Mouse (Mus musculus) kidney, embryonic 15.5 days (tissue): ENCODE measurements around the gene Pkp3. TPM values are rescaled to one million over a fixed set of nuclear protein-coding genes. Genes with fewer than 3 reads are reported as not detected.
A peak's percentile ranks its signal among the peaks of the same experiment; 100 is the strongest.

ENCODE experiments used
- ATAC-seq: fragments of 200-750 bp; cut with Nextera tagmentation; replicated peaks from 2 replicates; pipeline ENCODE4 v1.8.0; 2017; ENCODE audit warnings: moderate TSS enrichment; ENCODE audit not compliant: low FRiP score
- H3K27ac ChIP-seq: fragments of 300-500 bp; sonication (generic); 2 replicates; pipeline ENCODE4 v1.5.1; 2015; ENCODE audit warnings: mild to moderate bottlenecking, inconsistent platforms
- H3K27me3 ChIP-seq: fragments of 300-500 bp; sonication (generic); 2 replicates; pipeline ENCODE4 v1.6.1; 2015; ENCODE audit warnings: inconsistent platforms
- H3K36me3 ChIP-seq: fragments of 300-500 bp; sonication (generic); 2 replicates; pipeline ENCODE4 v1.6.1; 2015; ENCODE audit warnings: inconsistent platforms
- H3K4me1 ChIP-seq: fragments of 300-500 bp; sonication (generic); 2 replicates; pipeline ENCODE4 v1.6.1; 2015; ENCODE audit warnings: inconsistent platforms
- H3K4me2 ChIP-seq: fragments of 300-500 bp; sonication (generic); 2 replicates; pipeline ENCODE4 v1.6.1; 2015; ENCODE audit warnings: moderate library complexity, mild to moderate bottlenecking, inconsistent platforms
- H3K4me3 ChIP-seq: fragments of 300-500 bp; sonication (generic); replicated peaks from 2 replicates; pipeline ENCODE4 v1.5.1; 2015; ENCODE audit warnings: mild to moderate bottlenecking, inconsistent platforms
- H3K9ac ChIP-seq: fragments of 300-500 bp; sonication (generic); 2 replicates; pipeline ENCODE4 v1.6.1; 2015; ENCODE audit warnings: mild to moderate bottlenecking, inconsistent platforms
- H3K9me3 ChIP-seq: fragments of 300-500 bp; sonication (generic); replicated peaks from 2 replicates; pipeline ENCODE4 v1.6.1; 2016; ENCODE audit warnings: inconsistent platforms
- WGBS: fragments of 180-500 bp; shearing (Covaris S2); methylation state at CpG from one replicate; pipeline ENCODE4 v1.1.7; 2015; ENCODE audit warnings: mixed read lengths; 5-methylcytosine and 5-hydroxymethylcytosine counted together
- polyA plus RNA-seq: library from polyadenylated mRNA; unstranded; fragments of >200 nt; fragmentation: Nextera tagmentation; extraction: Ambion mirVana; gene quantifications from 2 replicates; pipeline ENCODE4 v1.2.1, GENCODE M21; 2015

The Pkp3 gene
- polyA plus RNA-seq, 1 experiment from 2014 or later, result 7.9 TPM

GRCm38 (mm10) chr7:141103161-141103560 is 25.1 kb downstream of the Pkp3 start:
- 67% methylated on average over 3 of the region's 3 CpGs for WGBS
- H3K4me2 ChIP-seq, result no peak overlapping the region
- H3K9me3 ChIP-seq, result no peaks in the 10 kb centered on the region
- no peak overlapping the region for H3K27ac ChIP-seq
- H3K4me1 ChIP-seq, result peaks cover 12% of the 10 kb centered on the region
- no peaks in the 10 kb centered on the region for H3K36me3 ChIP-seq
- H3K27me3 ChIP-seq, result peaks cover 29% of the 10 kb centered on the region
- ATAC-seq, result no peak
- no peak overlapping the region for H3K4me3 ChIP-seq
- no peak overlapping the region for H3K9ac ChIP-seq

GRCm38 (mm10) chr7:141115874-141116273 is 37.9 kb downstream of the Pkp3 start:
- no peaks in the 10 kb centered on the region for H3K9me3 ChIP-seq
- ATAC-seq, result no peak
- H3K4me2 ChIP-seq, result no peak overlapping the region
- 0 out of 2 replicates have a peak, but pooled peaks cover 4% of the 10 kb centered on the region for H3K27me3 ChIP-seq
- H3K36me3 ChIP-seq, result no peaks in the 10 kb centered on the region
- H3K27ac ChIP-seq, result no peak overlapping the region
- H3K9ac ChIP-seq, result no peak overlapping the region
- 84% methylated on average over 9 of the region's 9 CpGs for WGBS
- no peak overlapping the region for H3K4me3 ChIP-seq
- 0 out of 2 replicates have a peak, but pooled peaks cover 2% of the 10 kb centered on the region for H3K4me1 ChIP-seq

GRCm38 (mm10) chr7:141117636-141118035 is 39.6 kb downstream of the Pkp3 start, which contains the start of gene Ano9:
TSS of gene Ano9 (minus strand) at chr7:141117806.
- WGBS, result 13% methylated on average over 9 of the region's 9 CpGs
- Histone ChIP-seq H3K4me1 (peaks cover 8% of the 10 kb centered on the region), H3K9me3 (no peaks in the 10 kb centered on the region)

GRCm38 (mm10) chr7:141119487-141119886 is 41.5 kb downstream of the Pkp3 start:
- Histone ChIP-seq H3K4me3 (no peak overlapping the region), H3K9ac (no peak overlapping the region), H3K4me2 (no peak overlapping the region), H3K27ac (no peak overlapping the region), H3K27me3 (0 out of 2 replicates have a peak, but pooled peaks cover 4% of the 10 kb centered on the region), H3K36me3 (no peaks in the 10 kb centered on the region), H3K4me1 (peaks cover 14% of the 10 kb centered on the region), H3K9me3 (no peaks in the 10 kb centered on the region)
- 73% methylated on average over 3 of the region's 3 CpGs for WGBS
- ATAC-seq, result no peak

More at GRCm38 (mm10) chr7:141117636-141118035, 39.6 kb downstream of the Pkp3 start, which contains the start of gene Ano9:
- Histone ChIP-seq H3K4me3 (peak within 1 kb of the TSS; percentile 21), H3K4me2 (peak within 1 kb of the TSS; percentile 50), H3K27me3 (0 out of 2 replicates have a peak, but pooled peaks cover 4% of the 10 kb centered on the region), H3K9ac (peak within 1 kb of the TSS; percentile 25), H3K27ac (no peak within 1 kb of the TSS), H3K36me3 (no peaks in the 10 kb centered on the region)
- ATAC-seq, result peak; percentile 53

GRCm38 (mm10) chr7:141120605-141121004 is 42.6 kb downstream of the Pkp3 start:
- Histone ChIP-seq H3K9ac (no peak overlapping the region), H3K27ac (0 out of 2 replicates have a peak overlapping the region, but pooled peaks have one; percentile 22), H3K4me1 (peaks cover 14% of the 10 kb centered on the region), H3K9me3 (no peaks in the 10 kb centered on the region), H3K36me3 (no peaks in the 10 kb centered on the region), H3K4me3 (no peak overlapping the region), H3K27me3 (0 out of 2 replicates have a peak, but pooled peaks cover 4% of the 10 kb centered on the region), H3K4me2 (no peak overlapping the region)
- 76% methylated on average over 3 of the region's 3 CpGs for WGBS
- ATAC-seq, result no peak

- ATAC-seq, result no peak
- Histone ChIP-seq H3K27ac (0 out of 2 replicates have a peak overlapping the region, but pooled peaks have one; percentile 22), H3K9ac (no peak overlapping the region), H3K4me3 (no peak overlapping the region), H3K4me2 (no peak overlapping the region), H3K36me3 (no peaks in the 10 kb centered on the region), H3K4me1 (peaks cover 14% of the 10 kb centered on the region), H3K27me3 (0 out of 2 replicates have a peak, but pooled peaks cover 4% of the 10 kb centered on the region), H3K9me3 (no peaks in the 10 kb centered on the region)
- WGBS, result 77% methylated on average over 5 of the region's 5 CpGs
Observed at GRCm38 (mm10) chr7:141121051-141121531, 43.1 kb downstream of the Pkp3 start.

- Histone ChIP-seq H3K27me3 (0 out of 2 replicates have a peak, but pooled peaks cover 4% of the 10 kb centered on the region), H3K4me1 (peaks cover 14% of the 10 kb centered on the region), H3K4me2 (peak within 1 kb of the TSS; percentile 76), H3K4me3 (peak within 1 kb of the TSS; percentile 57), H3K27ac (peak within 1 kb of the TSS; percentile 92), H3K9me3 (no peaks in the 10 kb centered on the region), H3K36me3 (no peaks in the 10 kb centered on the region), H3K9ac (peak within 1 kb of the TSS; percentile 69)
- WGBS, result 44% methylated on average over 14 of the region's 14 CpGs
- ATAC-seq, result no peak
Observed at GRCm38 (mm10) chr7:141122245-141122644, 44.2 kb downstream of the Pkp3 start, which contains the start of gene Ptdss2. TSS of gene Ptdss2 (plus strand) at chr7:141122382.

- H3K27ac ChIP-seq, result peak overlapping the region; percentile 92
- peak; percentile 99 for ATAC-seq
- H3K4me1 ChIP-seq, result peaks cover 14% of the 10 kb centered on the region
- H3K9ac ChIP-seq, result peak overlapping the region; percentile 69
- no peaks in the 10 kb centered on the region for H3K27me3 ChIP-seq
- no peaks in the 10 kb centered on the region for H3K9me3 ChIP-seq
- no peaks in the 10 kb centered on the region for H3K36me3 ChIP-seq
- WGBS, result 1% methylated on average over 29 of the region's 29 CpGs
- H3K4me3 ChIP-seq, result peak overlapping the region; percentile 57
- H3K4me2 ChIP-seq, result peak overlapping the region; percentile 76
Observed at GRCm38 (mm10) chr7:141122689-141123516, 44.9 kb downstream of the Pkp3 start.

- H3K36me3 ChIP-seq, result no peaks in the 10 kb centered on the region
- H3K4me1 ChIP-seq, result peaks cover 12% of the 10 kb centered on the region
- H3K27ac ChIP-seq, result peak overlapping the region; percentile 92
- peak overlapping the region; percentile 57 for H3K4me3 ChIP-seq
- WGBS, result 1% methylated on average over 15 of the region's 15 CpGs
- H3K9me3 ChIP-seq, result no peaks in the 10 kb centered on the region
- H3K4me2 ChIP-seq, result peak overlapping the region; percentile 76
- H3K27me3 ChIP-seq, result no peaks in the 10 kb centered on the region
- H3K9ac ChIP-seq, result peak overlapping the region; percentile 69
- no peak for ATAC-seq
Observed at GRCm38 (mm10) chr7:141123517-141123856, 45.5 kb downstream of the Pkp3 start.

- Histone ChIP-seq H3K27me3 (no peaks in the 10 kb centered on the region), H3K4me3 (peak overlapping the region; percentile 97), H3K9ac (peak overlapping the region; percentile 94), H3K4me2 (peak overlapping the region; percentile 71), H3K27ac (peak overlapping the region; percentile 81), H3K36me3 (peaks cover 16% of the 10 kb centered on the region), H3K9me3 (no peaks in the 10 kb centered on the region), H3K4me1 (peaks cover 22% of the 10 kb centered on the region)
- peak; percentile 98 for ATAC-seq
- under 1% methylated on average over 59 of the region's 59 CpGs for WGBS
Observed at GRCm38 (mm10) chr7:141131024-141131820, 53.2 kb downstream of the Pkp3 start.

- Histone ChIP-seq H3K4me2 (peak overlapping the region; percentile 71), H3K9ac (peak overlapping the region; percentile 94), H3K4me3 (peak overlapping the region; percentile 97), H3K9me3 (no peaks in the 10 kb centered on the region), H3K4me1 (peaks cover 22% of the 10 kb centered on the region), H3K36me3 (peaks cover 25% of the 10 kb centered on the region), H3K27ac (no peak overlapping the region), H3K27me3 (no peaks in the 10 kb centered on the region)
- 58% methylated on average over 12 of the region's 12 CpGs for WGBS
- peak; percentile 52 for ATAC-seq
Observed at GRCm38 (mm10) chr7:141131904-141132755, 54.1 kb downstream of the Pkp3 start.
